Mouse (Mus musculus) thymus, adult 2 months (tissue): ENCODE data around the gene Vmn1r77.
"Not testable (repeated sequence)": the region's sequence is repeated elsewhere in the genome, so short reads cannot be mapped to it uniquely, and the experiment has no call there.

Source experiments
- CTCF ChIP-seq: fragments of 200-500 bp; IDR thresholded peaks from 2 replicates; pipeline ENCODE4 v1.5.1; 2012; ENCODE audit warnings: mild to moderate bottlenecking, control low read depth, low read length, moderate library complexity, borderline replicate concordance; ENCODE audit not compliant: control insufficient read depth, poor library complexity, insufficient read depth; ENCODE audit errors: extremely low read depth
- POLR2A ChIP-seq: fragments of 200-500 bp; IDR thresholded peaks from 2 replicates; pipeline ENCODE4 v1.6.1; 2012; ENCODE audit warnings: mild to moderate bottlenecking, low read length, control low read depth, moderate library complexity; ENCODE audit not compliant: control insufficient read depth, poor library complexity, insufficient read depth; ENCODE audit errors: extremely low read depth

DNA sequence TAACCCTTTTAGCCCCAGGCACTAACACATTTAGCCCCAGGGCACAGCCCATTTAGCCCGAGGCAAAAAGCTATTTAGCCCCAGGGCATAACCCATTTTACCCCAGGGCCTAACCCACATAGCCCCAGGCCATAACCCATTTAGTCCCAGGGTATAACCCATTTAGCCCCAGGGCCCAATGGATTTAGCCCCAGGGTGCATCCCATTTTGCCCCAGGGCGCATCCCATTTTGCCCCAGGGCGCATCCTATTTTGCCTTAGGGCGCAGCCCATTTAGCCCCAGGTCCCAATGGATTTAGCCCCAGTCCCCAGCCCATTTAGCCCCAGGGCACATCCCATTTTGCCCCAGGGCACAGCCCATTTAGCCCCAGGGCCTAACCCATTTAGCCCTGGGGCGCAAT, 25.1 kb upstream of the Vmn1r77 start:
- TF ChIP-seq CTCF, POLR2A: not testable (repeated sequence)
